Mouse (Mus musculus) retina, postnatal 7 days (tissue): ENCODE results near the gene Tff1.

Experiments used
- DNase-seq: peaks from one replicate; pipeline ENCODE4 v3.0.0-alpha.2; 2012; ENCODE audit warnings: low read depth, low spot score

The Tff1 gene

GRCm38 (mm10) chr17:31153785-31154184 is 11.3 kb downstream of the Tff1 start:
- DNase-seq = no peak

GRCm38 (mm10) chr17:31152966-31153499 is 12.0 kb downstream of the Tff1 start:
- DNase-seq = no peak

- DNase-seq = no peak
Observed at GRCm38 (mm10) chr17:31152512-31152911, 12.6 kb downstream of the Tff1 start.

GRCm38 (mm10) chr17:31145998-31146397 is 19.1 kb downstream of the Tff1 start:
- DNase-seq = no peak

- DNase-seq = no peak
Observed at GRCm38 (mm10) chr17:31144040-31145037, 20.7 kb downstream of the Tff1 start, which contains the start of gene Tff2. Tff2 (minus strand) TSS chr17:31144282.

GRCm38 (mm10) chr17:31142116-31142515 is 23.0 kb downstream of the Tff1 start:
- DNase-seq = no peak

- DNase-seq = peak; percentile 61
Observed at GRCm38 (mm10) chr17:31138398-31138797, 26.7 kb downstream of the Tff1 start.

- DNase-seq = no peak
Observed at GRCm38 (mm10) chr17:31136821-31137220, 28.3 kb downstream of the Tff1 start.

- DNase-seq = no peak
Observed at GRCm38 (mm10) chr17:31136291-31136690, 28.8 kb downstream of the Tff1 start.

- no peak for DNase-seq
Observed at GRCm38 (mm10) chr17:31134913-31135312, 30.2 kb downstream of the Tff1 start.

GRCm38 (mm10) chr17:31133776-31134175 is 31.3 kb downstream of the Tff1 start:
- no peak for DNase-seq

GRCm38 (mm10) chr17:31131269-31131821 is 33.7 kb downstream of the Tff1 start:
- DNase-seq = no peak

- DNase-seq = no peak
Observed at GRCm38 (mm10) chr17:31129452-31129851, 35.6 kb downstream of the Tff1 start, which contains the start of gene Tff3. Tff3 (minus strand) TSS chr17:31129646.

GRCm38 (mm10) chr17:31128708-31129318 is 36.3 kb downstream of the Tff1 start:
- no peak for DNase-seq

GRCm38 (mm10) chr17:31125548-31126266 is 39.4 kb downstream of the Tff1 start:
- DNase-seq = peak; percentile 25

- peak; percentile 50 for DNase-seq
Observed at GRCm38 (mm10) chr17:31121975-31122374, 43.1 kb downstream of the Tff1 start.

GRCm38 (mm10) chr17:31119429-31119828 is 45.6 kb downstream of the Tff1 start:
- DNase-seq = peak; percentile 76

- DNase-seq = no peak
Observed at GRCm38 (mm10) chr17:31117946-31118345, 47.1 kb downstream of the Tff1 start.

- DNase-seq = no peak
Observed at GRCm38 (mm10) chr17:31116063-31116462, 49.0 kb downstream of the Tff1 start.

- no peak for DNase-seq
Observed at GRCm38 (mm10) chr17:31113191-31113856, 51.8 kb downstream of the Tff1 start.
